Comparison of ENCODE assay signal across 8 mouse cellular contexts in genomic region chr13:75942731-75943130, GRCm38 (mm10). TPM values are rescaled to one million over a fixed set of nuclear protein-coding genes. Genes with fewer than 3 reads are reported as not detected.
A peak's percentile ranks its signal among the peaks of the same experiment; 100 is the strongest.
DNase-seq lines count a peak whose midpoint lies in the region; ATAC-seq and TF ChIP-seq lines count a peak whose summit lies in the region.

No protein-coding gene starts in this region.

- peak overlapping the region; percentile 94 for H3K9ac ChIP-seq in embryonic facial prominence, embryonic 13.5 days
- H3K9ac ChIP-seq in intestine, embryonic 14.5 days (ENCODE audit: low read length), result peak overlapping the region; percentile 97
- H3K9ac ChIP-seq in midbrain, embryonic 12.5 days (replicated peaks), result peak overlapping the region; percentile 93

- no peak for TF ChIP-seq CTCF in lung, adult 2 months (IDR thresholded peaks at IDR 0.05; ENCODE audit: insufficient read depth, low read length)

- no peak for TF ChIP-seq POLR2A in lung, adult 2 months (IDR thresholded peaks at IDR 0.05; ENCODE audit: borderline replicate concordance, extremely low read depth, low read depth, low read length)

- H3K4me2 ChIP-seq in embryonic facial prominence, embryonic 13.5 days, result peak overlapping the region; percentile 70
- peak overlapping the region; percentile 65 for H3K4me2 ChIP-seq in intestine, embryonic 14.5 days (ENCODE audit: low read length)
- peak overlapping the region; percentile 64 for H3K4me2 ChIP-seq in midbrain, embryonic 12.5 days (replicated peaks)

- no peak for DNase-seq in lung, adult 2 months
- DNase-seq in lung, adult 18-20 months, result no peak
- no peak for DNase-seq in intestine, embryonic 14.5 days (ENCODE audit: low spot score)
- no peak for DNase-seq in Muller cell, postnatal 12 days (ENCODE audit: inconsistent ontology term)
- no peak for DNase-seq in ovary, postnatal 10 days (ENCODE audit: low spot score)
- DNase-seq in right cerebral cortex, postnatal 25 days, result no peak

- peaks cover 17% of the 10 kb centered on the region for H3K36me3 ChIP-seq in embryonic facial prominence, embryonic 13.5 days
- H3K36me3 ChIP-seq in intestine, embryonic 14.5 days (ENCODE audit: control insufficient read depth, insufficient read depth, low read length), result peaks cover 20% of the 10 kb centered on the region
- peaks cover 16% of the 10 kb centered on the region for H3K36me3 ChIP-seq in midbrain, embryonic 12.5 days

- 5% methylated on average over 6 of the region's 6 CpGs for WGBS in lung, adult 2 months
- 0% methylated on average over 6 of the region's 6 CpGs for WGBS in embryonic facial prominence, embryonic 13.5 days
- WGBS in intestine, embryonic 14.5 days, result under 1% methylated on average over 6 of the region's 6 CpGs
- under 1% methylated on average over 6 of the region's 6 CpGs for whole genome bisulfite sequencing in midbrain, embryonic 12.5 days

- peaks cover 2% of the 10 kb centered on the region for H3K4me1 ChIP-seq in lung, adult 2 months (ENCODE audit: control insufficient read depth, insufficient read depth, low read length)
- peaks cover 14% of the 10 kb centered on the region for H3K4me1 ChIP-seq in embryonic facial prominence, embryonic 13.5 days
- H3K4me1 ChIP-seq in intestine, embryonic 14.5 days (replicated peaks; ENCODE audit: control insufficient read depth, insufficient read depth, low read length), result peaks cover 17% of the 10 kb centered on the region
- peaks cover 16% of the 10 kb centered on the region for H3K4me1 ChIP-seq in midbrain, embryonic 12.5 days

- peak overlapping the region; percentile 18 for H3K4me3 ChIP-seq in lung, adult 2 months (replicated peaks; ENCODE audit: extremely low read depth, low read depth, low read length)
- H3K4me3 ChIP-seq in embryonic facial prominence, embryonic 13.5 days, result peak overlapping the region; percentile 87
- H3K4me3 ChIP-seq in intestine, embryonic 14.5 days (ENCODE audit: low read depth, low read length), result peak overlapping the region; percentile 96
- peak overlapping the region; percentile 62 for H3K4me3 ChIP-seq in midbrain, embryonic 12.5 days

- H3K9me3 ChIP-seq in embryonic facial prominence, embryonic 13.5 days, result no peaks in the 10 kb centered on the region
- H3K9me3 ChIP-seq in intestine, embryonic 14.5 days (ENCODE audit: control insufficient read depth, low read length), result no peaks in the 10 kb centered on the region
- H3K9me3 ChIP-seq in midbrain, embryonic 12.5 days, result no peaks in the 10 kb centered on the region

- no peaks in the 10 kb centered on the region for H3K27me3 ChIP-seq in embryonic facial prominence, embryonic 13.5 days
- H3K27me3 ChIP-seq in intestine, embryonic 14.5 days (replicated peaks; ENCODE audit: control insufficient read depth, insufficient read depth, low read length), result no peaks in the 10 kb centered on the region
- H3K27me3 ChIP-seq in midbrain, embryonic 12.5 days, result no peaks in the 10 kb centered on the region

- H3K27ac ChIP-seq in embryonic facial prominence, embryonic 13.5 days, result peak overlapping the region; percentile 100
- peak overlapping the region; percentile 99 for H3K27ac ChIP-seq in intestine, embryonic 14.5 days (ENCODE audit: low read depth)
- peak overlapping the region; percentile 100 for H3K27ac ChIP-seq in midbrain, embryonic 12.5 days (replicated peaks)

- ATAC-seq in embryonic facial prominence, embryonic 13.5 days (ENCODE audit: insufficient number of reproducible peaks, insufficient read depth, low FRiP score, low TSS enrichment, low read depth), result no peak
- no peak for ATAC-seq in intestine, embryonic 14.5 days (replicated peaks; ENCODE audit: low FRiP score, low TSS enrichment, low read depth)
- ATAC-seq in midbrain, embryonic 12.5 days (ENCODE audit: low FRiP score, low read depth), result peak; percentile 24

RNA-seq across cellular contexts. Expression of gene Rhobtb3, which starts 1.0 kb away (rescaled TPM):
- polyA plus RNA-seq in lung, adult 2 months (2012; rRNA removed), result 3.3 and 4.6 TPM in 2 replicates
- 42.4 and 44.0 TPM in 2 replicates for polyA plus RNA-seq in embryonic facial prominence, embryonic 13.5 days (2015; fragmentation: Nextera tagmentation; extraction: Ambion mirVana)
- 43.0 and 48.2 TPM in 2 replicates for polyA plus RNA-seq in intestine, embryonic 14.5 days (2014; fragmentation: Nextera tagmentation; extraction: Ambion mirVana)
- polyA plus RNA-seq in midbrain, embryonic 12.5 days (2016; fragmentation: Nextera tagmentation; extraction: Ambion mirVana), result 55.4 and 66.0 TPM in 2 replicates

RNA-seq across cellular contexts. Expression of gene Spata9, which starts 24.2 kb away (rescaled TPM):
- polyA plus RNA-seq in lung, adult 2 months (2012; rRNA removed), result not detected in 2 replicates
- 0.94 and 1.1 TPM in 2 replicates for polyA plus RNA-seq in embryonic facial prominence, embryonic 13.5 days (2015; fragmentation: Nextera tagmentation; extraction: Ambion mirVana)
- 0.34 and 0.35 TPM in 2 replicates for polyA plus RNA-seq in intestine, embryonic 14.5 days (2014; fragmentation: Nextera tagmentation; extraction: Ambion mirVana)
- polyA plus RNA-seq in midbrain, embryonic 12.5 days (2016; fragmentation: Nextera tagmentation; extraction: Ambion mirVana), result 0.51 and 1.4 TPM in 2 replicates

Comparison
In these comparisons a context has a peak if more than half of its experiments do, and no peak if none do; other contexts are left out.
1. H3K4me3 ChIP-seq: peak in every context shown above with its lines; median percentile 96 in intestine, embryonic 14.5 days; 87 in embryonic facial prominence, embryonic 13.5 days; 62 in midbrain, embryonic 12.5 days; 18 in lung, adult 2 months.